Mouse (Mus musculus) liver, embryonic 16.5 days (tissue): Measurements from ENCODE around the gene Neurl2. TPM values are rescaled to one million over a fixed set of nuclear protein-coding genes. Genes with fewer than 3 reads are reported as not detected.
A peak's percentile ranks its signal among the peaks of the same experiment; 100 is the strongest.
"Not testable (repeated sequence)": the region's sequence is repeated elsewhere in the genome, so short reads cannot be mapped to it uniquely, and the experiment has no call there.

Source experiments
- ATAC-seq: fragments of 200-750 bp; cut with Nextera tagmentation; 2 replicates; pipeline ENCODE4 v1.8.0; 2017; ENCODE audit warnings: low read depth, mild to moderate bottlenecking, moderate number of reproducible peaks, moderate library complexity
- H3K27ac ChIP-seq: fragments of 300-500 bp; sonication (generic); 2 replicates; pipeline ENCODE4 v1.5.1; 2014; ENCODE audit warnings: mild to moderate bottlenecking, low read length
- H3K27me3 ChIP-seq: fragments of 300-500 bp; sonication (generic); 2 replicates; pipeline ENCODE4 v1.6.1; 2014; ENCODE audit warnings: low read depth, low read length, mixed read lengths; ENCODE audit not compliant: control insufficient read depth, insufficient read depth
- H3K36me3 ChIP-seq: fragments of 300-500 bp; sonication (generic); 2 replicates; pipeline ENCODE4 v1.6.1; 2014; ENCODE audit warnings: mild to moderate bottlenecking; ENCODE audit not compliant: control insufficient read depth, insufficient read depth
- H3K4me1 ChIP-seq: fragments of 300-500 bp; sonication (generic); 2 replicates; pipeline ENCODE4 v1.6.1; 2014; ENCODE audit warnings: low read depth, low read length, mixed read lengths; ENCODE audit not compliant: control insufficient read depth
- H3K4me2 ChIP-seq: fragments of 300-500 bp; sonication (generic); 2 replicates; pipeline ENCODE4 v1.6.1; 2014; ENCODE audit warnings: low read depth, low read length, mixed read lengths
- H3K4me3 ChIP-seq: fragments of 300-500 bp; sonication (generic); 2 replicates; pipeline ENCODE4 v1.5.1; 2014; ENCODE audit warnings: low read depth, mild to moderate bottlenecking, low read length
- H3K9ac ChIP-seq: fragments of 300-500 bp; sonication (generic); 2 replicates; pipeline ENCODE4 v1.6.1; 2014; ENCODE audit warnings: low read depth, low read length
- H3K9me3 ChIP-seq: fragments of 300-500 bp; sonication (generic); replicated peaks from 2 replicates; pipeline ENCODE4 v1.6.1; 2016; ENCODE audit warnings: low read length; ENCODE audit not compliant: control insufficient read depth
- WGBS: fragments of 180-500 bp; shearing (Covaris S2); extraction: QIAGEN DNeasy Blood & Tissue Kit; methylation state at CpG from one replicate; pipeline ENCODE4 v1.1.7; 2014; ENCODE audit not compliant: insufficient replicate concordance; 5-methylcytosine and 5-hydroxymethylcytosine counted together
- polyA plus RNA-seq: library from polyadenylated mRNA; unstranded; fragments of >200 nt; fragmentation: Nextera tagmentation; extraction: Ambion mirVana; gene quantifications from 2 replicates; pipeline ENCODE4 v1.2.1, GENCODE M21; 2015

Neurl2 gene
- polyA plus RNA-seq, 1 experiment from 2014 or later = 2.5 TPM

DNA sequence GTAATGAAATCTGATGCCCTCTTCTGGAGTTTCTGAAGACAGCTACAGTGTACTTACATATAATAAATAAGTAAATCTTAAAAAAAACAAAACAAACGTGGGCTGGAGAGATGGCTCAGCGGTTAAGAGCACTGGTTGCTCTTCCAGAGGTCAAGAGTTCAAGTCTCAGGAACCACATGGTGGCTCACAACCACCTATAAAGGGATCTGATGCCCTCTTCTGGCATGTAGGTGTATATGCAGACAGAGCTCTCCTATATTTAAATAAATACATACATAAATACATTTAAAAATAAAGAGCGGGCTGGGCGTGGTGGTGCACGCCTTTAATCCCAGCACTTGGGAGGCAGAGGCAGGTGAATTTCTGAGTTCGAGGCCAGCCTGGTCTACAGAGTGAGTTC is 34.7 kb downstream of the Neurl2 start:
- not testable (repeated sequence) for H3K27me3 ChIP-seq, ATAC-seq, H3K4me2 ChIP-seq, H3K9me3 ChIP-seq, H3K9ac ChIP-seq, H3K4me3 ChIP-seq, H3K27ac ChIP-seq
- 56% methylated on average over 6 of the region's 6 CpGs for WGBS
- H3K4me1 ChIP-seq = peaks cover 12% of the 10 kb centered on the region
- H3K36me3 ChIP-seq = peaks cover 32% of the 10 kb centered on the region

DNA sequence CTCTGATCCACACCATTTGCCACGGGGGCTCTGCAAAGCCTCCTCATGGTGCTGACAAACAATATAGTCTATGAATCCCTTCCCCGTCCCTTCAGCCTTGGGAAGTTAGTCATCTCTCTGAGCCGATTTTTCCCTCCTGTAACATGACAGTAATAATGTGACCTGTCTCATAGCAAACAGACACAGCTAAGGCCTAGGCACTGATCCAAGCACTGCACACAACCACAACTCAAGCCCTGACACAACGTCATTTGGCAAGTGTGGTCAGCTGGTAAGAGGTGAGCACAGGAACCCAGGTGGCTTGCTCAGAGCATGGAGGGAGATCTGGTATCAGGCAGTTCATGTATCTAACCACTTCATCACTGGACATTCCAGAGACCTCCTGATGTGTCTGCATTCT is 37.4 kb downstream of the Neurl2 start:
- Histone ChIP-seq H3K36me3 (peaks cover 37% of the 10 kb centered on the region), H3K27me3 (no peaks in the 10 kb centered on the region), H3K4me2 (no peak overlapping the region), H3K9ac (no peak overlapping the region), H3K4me1 (peaks cover 2% of the 10 kb centered on the region), H3K4me3 (no peak overlapping the region), H3K27ac (no peak overlapping the region), H3K9me3 (no peaks in the 10 kb centered on the region)
- 73% methylated on average over 4 of the region's 4 CpGs for WGBS
- ATAC-seq = no peak

GRCm38 (mm10) chr2:164794293-164794692 is 39.0 kb downstream of the Neurl2 start:
- Histone ChIP-seq H3K4me2 (no peak overlapping the region), H3K36me3 (peaks cover 38% of the 10 kb centered on the region), H3K4me1 (peaks cover 5% of the 10 kb centered on the region), H3K9me3 (no peaks in the 10 kb centered on the region), H3K9ac (no peak overlapping the region), H3K4me3 (no peak overlapping the region), H3K27me3 (no peaks in the 10 kb centered on the region), H3K27ac (no peak overlapping the region)
- peak; percentile 74 for ATAC-seq
- WGBS = 26% methylated on average over 5 of the region's 5 CpGs

GRCm38 (mm10) chr2:164793772-164794171 is 39.5 kb downstream of the Neurl2 start:
- no peaks in the 10 kb centered on the region for H3K27me3 ChIP-seq
- no peak overlapping the region for H3K27ac ChIP-seq
- no peak overlapping the region for H3K4me3 ChIP-seq
- no peaks in the 10 kb centered on the region for H3K9me3 ChIP-seq
- 78% methylated on average over 2 of the region's 2 CpGs for WGBS
- no peak overlapping the region for H3K4me2 ChIP-seq
- peaks cover 34% of the 10 kb centered on the region for H3K36me3 ChIP-seq
- no peak for ATAC-seq
- H3K9ac ChIP-seq = no peak overlapping the region
- peaks cover 8% of the 10 kb centered on the region for H3K4me1 ChIP-seq

- H3K4me2 ChIP-seq = no peak overlapping the region
- no peak overlapping the region for H3K27ac ChIP-seq
- 85% methylated on average over 3 of the region's 3 CpGs for WGBS
- no peaks in the 10 kb centered on the region for H3K9me3 ChIP-seq
- H3K4me3 ChIP-seq = no peak overlapping the region
- no peaks in the 10 kb centered on the region for H3K27me3 ChIP-seq
- peak; percentile 35; the same call in 1 of the 2 replicates for ATAC-seq
- H3K36me3 ChIP-seq = peaks cover 34% of the 10 kb centered on the region
- no peak overlapping the region for H3K9ac ChIP-seq
- H3K4me1 ChIP-seq = peaks cover 14% of the 10 kb centered on the region
These were observed 40.0 kb downstream of the Neurl2 start for GRCm38 (mm10) chr2:164793236-164793635.

- H3K4me2 ChIP-seq = no peak overlapping the region
- H3K27me3 ChIP-seq = no peaks in the 10 kb centered on the region
- H3K4me1 ChIP-seq = peaks cover 19% of the 10 kb centered on the region
- H3K27ac ChIP-seq = no peak overlapping the region; the same call in 1 of the 2 replicates
- H3K9ac ChIP-seq = no peak overlapping the region
- H3K9me3 ChIP-seq = no peaks in the 10 kb centered on the region
- peaks cover 30% of the 10 kb centered on the region for H3K36me3 ChIP-seq
- WGBS = 87% methylated on average over 12 of the region's 12 CpGs
- ATAC-seq = no peak
- H3K4me3 ChIP-seq = no peak overlapping the region
These were observed 40.7 kb downstream of the Neurl2 start for GRCm38 (mm10) chr2:164792400-164793190.

- H3K4me1 ChIP-seq = peaks cover 19% of the 10 kb centered on the region
- peaks cover 27% of the 10 kb centered on the region for H3K36me3 ChIP-seq
- WGBS = 89% methylated on average over 18 of the region's 18 CpGs
- H3K27me3 ChIP-seq = no peaks in the 10 kb centered on the region
- H3K9me3 ChIP-seq = no peaks in the 10 kb centered on the region
- ATAC-seq = no peak
- H3K4me3 ChIP-seq = no peak overlapping the region
- no peak overlapping the region; the same call in 1 of the 2 replicates for H3K27ac ChIP-seq
- H3K4me2 ChIP-seq = no peak overlapping the region
- H3K9ac ChIP-seq = no peak overlapping the region
These were observed 41.4 kb downstream of the Neurl2 start for GRCm38 (mm10) chr2:164791841-164792261.

DNA sequence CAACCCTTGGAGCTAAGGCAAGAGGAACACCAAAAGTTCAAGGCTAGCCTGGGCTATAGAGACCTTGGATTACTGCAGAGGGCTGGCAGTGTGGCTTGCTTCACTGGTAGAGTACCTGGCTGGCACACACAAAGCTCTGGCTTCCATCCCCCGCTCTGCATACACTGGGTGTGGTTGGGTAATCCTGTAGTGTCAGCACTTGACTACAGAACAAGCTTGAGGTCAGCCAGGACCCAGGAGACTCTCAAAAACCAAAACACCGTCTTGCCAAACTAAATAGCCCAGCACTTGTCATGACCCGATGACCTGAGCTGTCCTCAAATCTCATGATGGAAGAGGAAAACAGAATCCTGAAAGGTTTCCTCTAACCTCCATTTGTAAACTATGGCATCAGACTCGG is 42.8 kb downstream of the Neurl2 start:
- WGBS = 78% methylated on average over 4 of the region's 4 CpGs

GRCm38 (mm10) chr2:164788411-164788810 is 44.8 kb downstream of the Neurl2 start:
- 60% methylated on average over 4 of the region's 4 CpGs for WGBS
- Histone ChIP-seq H3K4me2 (peak overlapping the region; percentile 19), H3K4me1 (peaks cover 35% of the 10 kb centered on the region)

More for the DNA sequence above, 42.8 kb downstream of the Neurl2 start:
- Histone ChIP-seq H3K36me3 (peaks cover 23% of the 10 kb centered on the region), H3K27ac (no peak overlapping the region), H3K4me3 (no peak overlapping the region), H3K27me3 (no peaks in the 10 kb centered on the region), H3K4me2 (no peak overlapping the region), H3K9ac (no peak overlapping the region), H3K4me1 (peaks cover 28% of the 10 kb centered on the region), H3K9me3 (no peaks in the 10 kb centered on the region)
- ATAC-seq = no peak

More at GRCm38 (mm10) chr2:164788411-164788810, 44.8 kb downstream of the Neurl2 start:
- Histone ChIP-seq H3K27me3 (no peaks in the 10 kb centered on the region), H3K27ac (no peak overlapping the region), H3K9me3 (no peaks in the 10 kb centered on the region), H3K4me3 (no peak overlapping the region), H3K9ac (no peak overlapping the region), H3K36me3 (peaks cover 17% of the 10 kb centered on the region)
- ATAC-seq = peak; percentile 33; the same call in 1 of the 2 replicates
